Mouse (Mus musculus) adrenal gland, postnatal 10 days (tissue): ENCODE measurements around the gene Slc44a2. TPM values are rescaled to one million over a fixed set of nuclear protein-coding genes. Genes with fewer than 3 reads are reported as not detected.
"Not testable (repeated sequence)": the region's sequence is repeated elsewhere in the genome, so short reads cannot be mapped to it uniquely, and the experiment has no call there.

Experiments used
- DNase-seq: peaks from one replicate; pipeline ENCODE4 v3.0.0; 2021; ENCODE audit warnings: mixed read lengths
- long read RNA-seq, 2 experiments: library from polyadenylated mRNA; stranded (forward); transcript quantifications; one replicate each; pipeline ENCODE4 v2.0.0; 2021
- total RNA-seq, 2 experiments: library from RNA; stranded (reverse); gene quantifications; 2 replicates each; pipeline ENCODE4 v1.2.3; 2021

Slc44a2 gene
- 10 to 100 TPM; 48.3 to 63.4 TPM for total RNA-seq
- long read RNA-seq, experiment 1, transcript Slc44a2-210 (22 exons, 3,478 nt) = major isoform, 16 of 50 reads
- long read RNA-seq, experiment 1, partial matches to known transcripts = 20 of 50 reads
- long read RNA-seq, experiment 1, other reads (novel, unspliced or antisense) = 12 of 50 reads
- long read RNA-seq, experiment 2, transcript Slc44a2-210 (22 exons, 3,478 nt) = major isoform, 24 of 60 reads
- long read RNA-seq, experiment 2, partial matches to known transcripts = 8 of 60 reads
- long read RNA-seq, experiment 2, other reads (novel, unspliced or antisense) = 25 of 60 reads

GRCm38 (mm10) chr9:21320619-21321512 lies at the start of gene Slc44a2:
Slc44a2 (plus strand) TSS chr9:21320698.
- DNase-seq = peak; percentile 94

GRCm38 (mm10) chr9:21272391-21272790 lies 48.1 kb upstream of the Slc44a2 start:
- no peak for DNase-seq

- DNase-seq = no peak
Observed at GRCm38 (mm10) chr9:21273094-21273493, 47.4 kb upstream of the Slc44a2 start.

- DNase-seq = peak; percentile 44
Observed at GRCm38 (mm10) chr9:21273520-21274228, 46.8 kb upstream of the Slc44a2 start.

- no peak for DNase-seq
Observed at GRCm38 (mm10) chr9:21274336-21274735, 46.2 kb upstream of the Slc44a2 start.

- no peak for DNase-seq
Observed at GRCm38 (mm10) chr9:21275013-21275710, 45.3 kb upstream of the Slc44a2 start.

GRCm38 (mm10) chr9:21275727-21276126 lies 44.8 kb upstream of the Slc44a2 start:
- no peak for DNase-seq

- no peak for DNase-seq
Observed at GRCm38 (mm10) chr9:21276307-21276706, 44.2 kb upstream of the Slc44a2 start.

GRCm38 (mm10) chr9:21277776-21278175 lies 42.7 kb upstream of the Slc44a2 start:
- peak; percentile 72 for DNase-seq

GRCm38 (mm10) chr9:21283591-21283990 lies 36.9 kb upstream of the Slc44a2 start:
- no peak for DNase-seq

- DNase-seq = no peak
Observed at GRCm38 (mm10) chr9:21283994-21284393, 36.5 kb upstream of the Slc44a2 start.

GRCm38 (mm10) chr9:21286753-21287152 lies 33.7 kb upstream of the Slc44a2 start:
- DNase-seq = no peak

- peak; percentile 98 for DNase-seq
Observed at GRCm38 (mm10) chr9:21287571-21288402, 32.7 kb upstream of the Slc44a2 start, which contains the start of gene Kri1. Kri1 (minus strand) TSS chr9:21287969.

GRCm38 (mm10) chr9:21288404-21289336 lies 31.8 kb upstream of the Slc44a2 start:
- DNase-seq = peak; percentile 51

- no peak for DNase-seq
Observed at GRCm38 (mm10) chr9:21289337-21289671, 31.2 kb upstream of the Slc44a2 start.

- DNase-seq = no peak
Observed at GRCm38 (mm10) chr9:21290589-21290988, 29.9 kb upstream of the Slc44a2 start.

GRCm38 (mm10) chr9:21291022-21291787 lies 29.3 kb upstream of the Slc44a2 start, which contains the start of gene Cdkn2d:
Cdkn2d (minus strand) TSS chr9:21291407.
- DNase-seq = peak; percentile 100

- not testable (repeated sequence) for DNase-seq
Observed at GRCm38 (mm10) chr9:21291868-21292267, 28.6 kb upstream of the Slc44a2 start.

GRCm38 (mm10) chr9:21292271-21292670 lies 28.2 kb upstream of the Slc44a2 start:
- DNase-seq = no peak
